Mouse (Mus musculus) stomach, embryonic 16.5 days (tissue): ENCODE results near the gene Cryba4. TPM values are rescaled to one million over a fixed set of nuclear protein-coding genes. Genes with fewer than 3 reads are reported as not detected.

Experiments used
- ATAC-seq: fragments of 200-750 bp; cut with Nextera tagmentation; 2 replicates; pipeline ENCODE4 v1.8.0; 2017; ENCODE audit warnings: moderate number of reproducible peaks, moderate TSS enrichment; ENCODE audit not compliant: insufficient read depth, low FRiP score
- H3K27ac ChIP-seq: fragments of 300-500 bp; sonication (generic); 2 replicates; pipeline ENCODE4 v1.5.1; 2014; ENCODE audit warnings: low read length
- H3K27me3 ChIP-seq: fragments of 300-500 bp; sonication (generic); 2 replicates; pipeline ENCODE4 v1.6.1; 2014; ENCODE audit warnings: low read length, control low read depth, mixed read lengths; ENCODE audit not compliant: control insufficient read depth, insufficient read depth
- H3K36me3 ChIP-seq: fragments of 300-500 bp; sonication (generic); 2 replicates; pipeline ENCODE4 v1.6.1; 2014; ENCODE audit warnings: low read length; ENCODE audit not compliant: control insufficient read depth, insufficient read depth
- H3K4me1 ChIP-seq: fragments of 300-500 bp; sonication (generic); 2 replicates; pipeline ENCODE4 v1.6.1; 2014; ENCODE audit warnings: low read length, control low read depth, mixed read lengths; ENCODE audit not compliant: control insufficient read depth, insufficient read depth
- H3K4me2 ChIP-seq: fragments of 300-500 bp; sonication (generic); 2 replicates; pipeline ENCODE4 v1.6.1; 2014; ENCODE audit warnings: low read depth, low read length, mixed read lengths
- H3K4me3 ChIP-seq: fragments of 300-500 bp; sonication (generic); replicated peaks from 2 replicates; pipeline ENCODE4 v1.5.1; 2014; ENCODE audit warnings: mild to moderate bottlenecking, low read length
- H3K9ac ChIP-seq: fragments of 300-500 bp; sonication (generic); 2 replicates; pipeline ENCODE4 v1.6.1; 2014; ENCODE audit warnings: low read length
- H3K9me3 ChIP-seq: fragments of 300-500 bp; sonication (generic); replicated peaks from 2 replicates; pipeline ENCODE4 v1.6.1; 2016; ENCODE audit warnings: low read length, control low read depth; ENCODE audit not compliant: control insufficient read depth
- WGBS: fragments of 180-500 bp; shearing (Covaris S2); extraction: QIAGEN DNeasy Blood & Tissue Kit; methylation state at CpG from one replicate; pipeline ENCODE4 v1.1.7; 2014; 5-methylcytosine and 5-hydroxymethylcytosine counted together
- polyA plus RNA-seq: library from polyadenylated mRNA; unstranded; fragments of >200 nt; fragmentation: Nextera tagmentation; extraction: Ambion mirVana; gene quantifications from 2 replicates; pipeline ENCODE4 v1.2.1, GENCODE M21; 2015

The Cryba4 gene
- 1.6 and 1.9 TPM in 2 replicates for polyA plus RNA-seq

DNA sequence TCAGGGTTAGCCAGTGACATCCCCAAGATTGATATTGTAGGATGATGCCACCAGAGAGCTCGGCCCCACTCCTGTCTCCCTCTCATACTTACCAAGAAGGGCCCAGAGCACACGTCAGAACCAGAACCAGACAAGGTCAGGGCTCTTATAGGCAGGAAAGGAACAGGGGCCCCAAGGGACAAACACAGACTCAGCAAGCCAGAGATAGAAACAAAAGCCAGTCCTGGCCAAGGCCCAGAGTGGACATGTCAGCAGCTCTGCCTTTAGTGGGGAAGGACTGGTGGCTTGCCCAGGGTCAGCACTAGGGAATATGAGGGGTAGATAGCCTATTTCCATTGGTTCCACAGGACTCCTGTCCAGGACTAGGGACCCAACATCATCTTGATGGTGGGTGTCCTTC, at the start of gene Cryba4:
TSS of gene Cryba4 (minus strand) at position 119 of the 400 bp plus-strand sequence.
- Histone ChIP-seq H3K4me1 (peaks cover 6% of the 10 kb centered on the region; the same call in 1 of the 2 replicates), H3K27me3 (no peaks in the 10 kb centered on the region), H3K4me2 (no peak within 1 kb of the TSS), H3K36me3 (no peaks in the 10 kb centered on the region), H3K4me3 (no peak within 1 kb of the TSS), H3K9ac (no peak within 1 kb of the TSS), H3K27ac (no peak within 1 kb of the TSS), H3K9me3 (no peaks in the 10 kb centered on the region)
- 60% methylated on average over 2 of the region's 2 CpGs for WGBS
- no peak for ATAC-seq

DNA sequence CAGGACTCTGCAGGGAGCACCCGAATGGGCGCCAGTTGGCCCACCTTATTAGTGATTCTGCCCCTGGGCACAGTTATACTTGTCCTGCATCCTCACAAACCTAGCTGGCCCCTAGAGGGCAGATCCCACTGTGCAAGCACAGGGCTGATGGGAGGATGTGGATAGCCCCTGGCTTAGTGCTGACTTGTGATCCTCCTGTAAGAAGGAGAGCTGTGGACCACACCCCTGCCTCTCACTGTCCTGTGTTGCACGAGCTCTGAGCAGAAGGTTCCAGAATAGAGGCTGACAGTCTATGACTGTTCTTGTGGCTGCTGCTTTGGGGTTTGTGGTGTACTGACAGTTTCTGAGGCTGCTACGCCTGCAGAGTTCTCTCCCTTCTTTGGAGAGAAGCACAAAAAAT, 49.4 kb upstream of the Cryba4 start:
- Histone ChIP-seq H3K27me3 (no peaks in the 10 kb centered on the region), H3K4me1 (peaks cover 23% of the 10 kb centered on the region), H3K4me3 (no peak overlapping the region), H3K36me3 (no peaks in the 10 kb centered on the region), H3K27ac (peak overlapping the region; percentile 48), H3K9ac (no peak overlapping the region), H3K4me2 (no peak overlapping the region), H3K9me3 (no peaks in the 10 kb centered on the region)
- WGBS, result 86% methylated on average over 4 of the region's 4 CpGs
- ATAC-seq, result no peak

DNA sequence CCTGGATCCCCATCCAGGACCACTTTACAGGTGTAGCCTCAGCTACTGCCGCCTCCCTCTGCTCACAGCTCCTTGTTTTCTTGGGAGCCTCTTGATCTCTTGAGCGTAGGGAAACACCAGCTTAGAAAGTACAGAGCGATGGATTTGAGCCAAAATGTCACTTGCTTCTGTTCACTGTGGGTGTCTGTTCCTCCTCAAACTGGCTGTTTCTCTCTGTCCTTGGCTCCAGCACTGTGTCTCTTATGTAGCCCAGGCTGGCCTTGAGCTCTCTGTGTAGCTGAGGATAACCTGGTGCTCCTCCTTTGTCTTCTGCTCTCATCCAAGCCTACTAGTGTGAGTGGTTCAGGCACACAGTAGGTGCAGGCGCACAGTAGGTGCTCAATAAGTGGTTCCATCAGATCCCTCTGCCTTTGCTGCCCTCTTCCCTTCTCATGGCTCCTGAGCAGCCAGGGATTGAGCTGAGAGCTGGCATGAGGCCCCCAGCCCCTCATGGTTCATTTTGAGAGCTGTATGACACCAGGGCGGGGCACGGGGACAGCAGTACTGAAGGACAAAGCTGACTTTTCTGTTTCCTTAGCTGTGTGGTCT, 48.5 kb upstream of the Cryba4 start:
- no peaks in the 10 kb centered on the region for H3K9me3 ChIP-seq
- no peak overlapping the region for H3K4me3 ChIP-seq
- WGBS, result 75% methylated on average over 6 of the region's 6 CpGs
- no peaks in the 10 kb centered on the region for H3K36me3 ChIP-seq
- no peak overlapping the region for H3K4me2 ChIP-seq
- H3K27ac ChIP-seq, result no peak overlapping the region
- no peaks in the 10 kb centered on the region for H3K27me3 ChIP-seq
- ATAC-seq, result no peak
- peaks cover 25% of the 10 kb centered on the region for H3K4me1 ChIP-seq
- H3K9ac ChIP-seq, result no peak overlapping the region

DNA sequence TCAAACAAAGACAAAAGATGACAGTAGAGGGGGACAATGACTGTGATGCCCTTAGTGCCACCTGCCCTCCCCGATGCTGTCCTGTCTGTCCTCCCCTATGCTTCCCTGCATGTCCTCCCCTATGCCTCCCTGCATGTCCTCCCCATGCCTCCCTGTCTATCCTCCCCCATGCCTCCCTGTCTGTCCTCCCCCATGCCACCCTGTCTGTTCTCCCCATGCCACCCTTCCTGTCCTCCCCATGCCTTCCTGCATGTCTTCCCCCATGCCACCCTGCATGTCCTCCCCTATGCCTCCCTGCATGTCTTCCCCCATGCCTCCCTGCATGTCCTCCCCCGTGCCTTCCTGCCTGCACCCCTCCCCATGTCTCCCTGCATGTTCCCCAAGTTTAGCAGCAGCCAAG, 47.8 kb upstream of the Cryba4 start:
- Histone ChIP-seq H3K4me2 (no peak overlapping the region), H3K36me3 (no peaks in the 10 kb centered on the region), H3K27me3 (no peaks in the 10 kb centered on the region), H3K9me3 (no peaks in the 10 kb centered on the region), H3K9ac (no peak overlapping the region), H3K4me1 (peaks cover 25% of the 10 kb centered on the region), H3K4me3 (no peak overlapping the region), H3K27ac (no peak overlapping the region)
- WGBS, result 83% methylated on average over 2 of the region's 2 CpGs
- no peak for ATAC-seq

DNA sequence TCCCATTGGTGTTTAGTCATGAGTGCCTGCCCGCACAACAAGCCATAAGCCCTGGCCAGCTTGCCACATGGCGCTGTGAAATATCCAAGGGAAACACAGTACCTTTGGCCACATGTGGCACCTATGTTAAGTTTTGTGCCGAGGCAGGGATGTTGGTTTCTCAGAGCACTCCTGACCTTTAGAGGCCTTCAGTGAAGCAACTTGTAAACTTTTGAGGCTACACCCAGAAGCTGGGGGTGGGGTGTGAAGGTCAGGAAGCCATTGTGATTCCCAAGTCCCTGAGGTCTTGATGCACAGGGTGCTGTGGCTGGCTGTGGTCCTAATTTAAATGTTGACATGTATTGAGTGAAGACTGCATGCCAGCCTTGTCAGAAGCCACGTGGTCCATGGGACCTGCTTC, 47.1 kb upstream of the Cryba4 start:
- no peak for ATAC-seq
- Histone ChIP-seq H3K4me1 (peaks cover 25% of the 10 kb centered on the region), H3K4me2 (no peak overlapping the region), H3K9ac (no peak overlapping the region), H3K4me3 (no peak overlapping the region), H3K27ac (no peak overlapping the region), H3K27me3 (no peaks in the 10 kb centered on the region), H3K9me3 (no peaks in the 10 kb centered on the region), H3K36me3 (no peaks in the 10 kb centered on the region)
- 77% methylated on average over 4 of the region's 4 CpGs for WGBS

DNA sequence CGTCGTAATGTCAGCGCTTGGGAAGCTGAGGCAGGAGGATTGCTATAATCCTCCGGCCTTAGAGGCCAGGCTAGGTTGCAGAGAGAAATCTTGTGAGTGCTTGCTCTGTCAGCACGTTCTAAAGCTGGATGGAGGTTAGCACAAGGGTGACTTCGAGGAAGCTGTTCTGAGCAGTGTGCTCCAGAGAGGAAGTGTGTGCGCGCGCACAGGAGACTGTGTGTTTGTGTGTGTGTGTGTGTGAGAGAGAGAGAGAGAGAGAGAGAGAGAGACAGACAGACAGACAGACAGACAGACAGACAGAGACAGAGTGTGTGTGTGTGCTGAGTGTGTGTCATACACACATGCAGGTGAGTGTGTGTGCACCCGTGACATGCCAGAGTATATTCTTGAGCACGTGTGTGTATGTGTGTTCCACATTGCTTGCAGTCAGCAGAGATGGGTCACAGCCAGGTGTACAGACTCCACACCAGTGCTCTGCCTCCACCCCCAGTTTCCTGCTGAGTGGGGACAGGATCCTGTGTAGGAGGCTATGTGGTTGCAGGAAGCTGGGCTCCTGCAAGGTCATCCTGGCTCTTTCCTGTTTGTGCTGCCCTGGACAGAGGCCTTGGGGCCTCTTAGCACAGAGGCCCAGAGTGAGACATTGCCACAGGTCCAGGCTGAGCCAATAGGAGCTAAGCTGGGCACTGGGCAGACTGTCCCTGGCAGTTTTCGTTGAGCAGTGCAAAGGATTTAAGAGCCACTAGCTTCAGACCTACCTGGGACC, 46.1 kb upstream of the Cryba4 start:
- peak; percentile 55; the same call in 1 of the 2 replicates for ATAC-seq
- no peaks in the 10 kb centered on the region for H3K9me3 ChIP-seq
- H3K27me3 ChIP-seq, result no peaks in the 10 kb centered on the region
- peaks cover 25% of the 10 kb centered on the region for H3K4me1 ChIP-seq
- WGBS, result 80% methylated on average over 12 of the region's 12 CpGs
- H3K9ac ChIP-seq, result peak overlapping the region; percentile 31; the same call in 1 of the 2 replicates
- peak overlapping the region; percentile 58 for H3K27ac ChIP-seq
- H3K36me3 ChIP-seq, result no peaks in the 10 kb centered on the region
- no peak overlapping the region for H3K4me2 ChIP-seq
- H3K4me3 ChIP-seq, result no peak overlapping the region

DNA sequence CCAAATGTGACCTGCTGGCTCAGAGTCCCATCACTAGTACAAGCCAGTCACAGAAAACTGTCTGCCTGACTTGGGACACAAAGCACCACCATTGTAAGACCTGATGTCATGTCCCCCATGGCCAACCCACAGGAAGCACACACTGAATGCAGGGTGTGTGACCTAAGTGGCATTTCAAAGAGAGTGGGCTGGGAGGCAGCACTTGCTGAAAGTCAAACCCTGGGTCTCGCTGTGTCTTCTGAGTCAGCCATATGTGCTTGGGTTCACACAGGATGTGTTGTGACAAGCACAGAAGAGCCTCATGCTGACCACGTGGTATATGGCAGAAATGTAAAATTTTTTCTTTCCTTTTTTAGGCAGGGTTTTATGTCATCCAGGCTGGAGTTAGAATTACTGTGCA, 44.9 kb upstream of the Cryba4 start:
- Histone ChIP-seq H3K4me1 (peaks cover 21% of the 10 kb centered on the region), H3K9ac (no peak overlapping the region), H3K9me3 (no peaks in the 10 kb centered on the region), H3K4me3 (no peak overlapping the region), H3K27ac (peak overlapping the region; percentile 67), H3K4me2 (no peak overlapping the region), H3K27me3 (no peaks in the 10 kb centered on the region), H3K36me3 (no peaks in the 10 kb centered on the region)
- WGBS, result 66% methylated on average over 2 of the region's 2 CpGs
- no peak for ATAC-seq

DNA sequence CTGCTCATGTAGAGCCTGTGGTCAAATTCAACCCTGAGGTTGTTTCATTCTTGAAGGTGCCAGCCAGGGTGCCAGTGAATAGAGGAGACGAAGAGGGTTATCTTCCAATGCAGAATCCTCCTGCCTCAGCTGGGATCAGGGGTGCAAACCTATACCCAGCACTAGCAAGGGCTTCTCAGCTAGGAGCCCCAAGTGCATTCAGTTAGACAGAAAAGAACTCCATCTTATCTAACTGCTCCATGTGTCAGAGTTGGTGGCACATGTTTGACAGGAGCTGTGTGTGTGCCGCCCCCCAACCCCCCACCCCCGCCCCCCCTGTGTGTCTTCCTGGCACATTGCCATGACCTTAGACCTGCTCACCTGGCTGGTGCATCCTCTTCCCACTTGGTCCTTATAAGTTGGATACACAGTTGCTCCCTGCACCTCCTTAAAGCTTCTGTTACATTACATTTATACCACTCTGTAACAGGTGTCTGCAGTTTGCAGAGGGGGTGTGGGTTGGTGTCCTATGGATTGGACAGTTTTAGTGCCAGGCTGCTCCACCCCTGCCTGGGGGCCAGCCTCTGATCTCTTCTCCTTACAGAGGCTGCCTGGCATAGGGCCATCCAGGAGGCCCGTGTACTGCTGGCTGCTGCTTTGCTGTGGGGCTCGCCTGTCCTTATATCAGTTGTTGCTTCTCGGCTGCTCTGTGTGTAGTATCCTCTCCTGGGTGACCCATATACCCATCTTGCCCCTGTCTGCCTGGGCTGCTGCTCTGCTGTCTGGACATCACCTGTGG, 44.3 kb upstream of the Cryba4 start:
- Histone ChIP-seq H3K4me3 (no peak overlapping the region), H3K9ac (no peak overlapping the region), H3K27ac (peak overlapping the region; percentile 67), H3K4me1 (peaks cover 17% of the 10 kb centered on the region), H3K36me3 (no peaks in the 10 kb centered on the region), H3K4me2 (no peak overlapping the region), H3K9me3 (no peaks in the 10 kb centered on the region), H3K27me3 (no peaks in the 10 kb centered on the region)
- 58% methylated on average over 6 of the region's 6 CpGs for WGBS
- peak; percentile 22; the same call in 1 of the 2 replicates for ATAC-seq

DNA sequence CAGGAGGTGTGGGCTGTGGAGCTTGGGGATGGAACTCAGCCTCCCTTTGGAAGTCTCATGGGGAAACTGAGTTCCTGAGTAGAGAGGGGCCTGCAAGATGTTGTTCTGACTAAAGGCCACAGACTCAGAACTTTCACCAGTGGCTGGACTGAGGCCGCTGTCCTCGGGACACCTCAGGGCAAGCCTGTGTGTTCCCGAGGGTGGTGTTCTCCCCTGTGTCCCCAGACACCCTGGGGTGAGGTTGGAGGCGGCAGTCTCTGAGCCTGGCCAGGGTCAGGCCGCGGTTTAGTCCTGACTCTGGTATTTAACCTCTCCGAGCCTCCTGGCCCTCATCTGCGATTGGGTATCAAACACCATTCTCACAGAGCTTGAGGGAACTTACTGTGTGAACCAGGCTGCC, 43.2 kb upstream of the Cryba4 start:
- peaks cover 11% of the 10 kb centered on the region; the same call in 1 of the 2 replicates for H3K4me1 ChIP-seq
- WGBS, result 69% methylated on average over 8 of the region's 8 CpGs

More for the DNA sequence above, 43.2 kb upstream of the Cryba4 start:
- no peak overlapping the region for H3K4me2 ChIP-seq
- no peaks in the 10 kb centered on the region for H3K36me3 ChIP-seq
- no peak overlapping the region for H3K4me3 ChIP-seq
- no peak overlapping the region for H3K9ac ChIP-seq
- H3K9me3 ChIP-seq, result no peaks in the 10 kb centered on the region
- H3K27ac ChIP-seq, result no peak overlapping the region
- no peaks in the 10 kb centered on the region for H3K27me3 ChIP-seq
- ATAC-seq, result no peak
